Mouse (Mus musculus) embryonic facial prominence, embryonic 10.5 days (tissue): Measurements from ENCODE around the gene Srd5a3. TPM values are rescaled to one million over a fixed set of nuclear protein-coding genes. Genes with fewer than 3 reads are reported as not detected.
A peak's percentile ranks its signal among the peaks of the same experiment; 100 is the strongest.

ENCODE experiments used
- DNase-seq: peaks from one replicate; pipeline ENCODE4 v3.0.0-alpha.2; 2017; ENCODE audit warnings: low spot score
- H3K27ac ChIP-seq: fragments of 300-500 bp; sonication (generic); replicated peaks from 2 replicates; pipeline ENCODE4 v1.5.1; 2016; ENCODE audit warnings: mild to moderate bottlenecking
- H3K27me3 ChIP-seq: fragments of 300-500 bp; sonication (generic); replicated peaks from 2 replicates; pipeline ENCODE4 v1.6.1; 2016; ENCODE audit warnings: low read depth, mild to moderate bottlenecking; ENCODE audit not compliant: poor library complexity, severe bottlenecking
- H3K36me3 ChIP-seq: fragments of 300-500 bp; sonication (generic); replicated peaks from 2 replicates; pipeline ENCODE4 v1.6.1; 2016; ENCODE audit warnings: mild to moderate bottlenecking, moderate library complexity
- H3K4me1 ChIP-seq: fragments of 300-500 bp; sonication (generic); 2 replicates; pipeline ENCODE4 v1.6.1; 2016
- H3K4me3 ChIP-seq: fragments of 300-500 bp; sonication (generic); 2 replicates; pipeline ENCODE4 v1.5.1; 2016; ENCODE audit warnings: mild to moderate bottlenecking, moderate library complexity
- H3K9me3 ChIP-seq: fragments of 300-500 bp; sonication (generic); 2 replicates; pipeline ENCODE4 v1.6.1; 2016; ENCODE audit warnings: mild to moderate bottlenecking
- WGBS: fragments of 180-500 bp; shearing (Covaris S2); methylation state at CpG from one replicate; pipeline ENCODE4 v1.1.7; 2016; 5-methylcytosine and 5-hydroxymethylcytosine counted together
- polyA plus RNA-seq: library from polyadenylated mRNA; unstranded; fragments of >200 nt; fragmentation: Nextera tagmentation; extraction: Ambion mirVana; gene quantifications from 2 replicates; pipeline ENCODE4 v1.2.1, GENCODE M21; 2016

Srd5a3 gene
- polyA plus RNA-seq, 1 experiment from 2014 or later = 26.2 TPM

- DNase-seq = no peak
- 90% methylated on average over 6 of the region's 6 CpGs for WGBS
- H3K4me3 ChIP-seq = no peak overlapping the region
- H3K36me3 ChIP-seq = peaks cover 14% of the 10 kb centered on the region
- H3K27ac ChIP-seq = no peak overlapping the region
- H3K4me1 ChIP-seq = peaks cover 16% of the 10 kb centered on the region
- H3K27me3 ChIP-seq = no peaks in the 10 kb centered on the region
- no peaks in the 10 kb centered on the region for H3K9me3 ChIP-seq
These were observed 19.5 kb downstream of the Srd5a3 start for GRCm38 (mm10) chr5:76159555-76159954.

- Histone ChIP-seq H3K9me3 (no peaks in the 10 kb centered on the region), H3K27ac (no peak overlapping the region), H3K27me3 (no peaks in the 10 kb centered on the region), H3K4me1 (peaks cover 19% of the 10 kb centered on the region), H3K36me3 (peaks cover 10% of the 10 kb centered on the region), H3K4me3 (no peak overlapping the region)
- WGBS = 61% methylated on average over 3 of the region's 3 CpGs
- no peak for DNase-seq
These were observed 20.0 kb downstream of the Srd5a3 start for GRCm38 (mm10) chr5:76160086-76160485.

GRCm38 (mm10) chr5:76161491-76161890 is 21.4 kb downstream of the Srd5a3 start:
- Histone ChIP-seq H3K27ac (no peak overlapping the region), H3K27me3 (no peaks in the 10 kb centered on the region)

GRCm38 (mm10) chr5:76162926-76163325 is 22.9 kb downstream of the Srd5a3 start:
- Histone ChIP-seq H3K36me3 (no peaks in the 10 kb centered on the region), H3K27me3 (no peaks in the 10 kb centered on the region), H3K4me1 (peaks cover 23% of the 10 kb centered on the region), H3K27ac (0 out of 2 replicates have a peak overlapping the region, but pooled peaks have one; percentile 11), H3K4me3 (no peak overlapping the region), H3K9me3 (no peaks in the 10 kb centered on the region)
- DNase-seq = no peak
- WGBS = 79% methylated on average over 5 of the region's 5 CpGs

More at GRCm38 (mm10) chr5:76161491-76161890, 21.4 kb downstream of the Srd5a3 start:
- peaks cover under 1% of the 10 kb centered on the region; the same call in 1 of the 2 replicates for H3K36me3 ChIP-seq
- no peaks in the 10 kb centered on the region for H3K9me3 ChIP-seq
- WGBS = 91% methylated on average over 6 of the region's 6 CpGs
- no peak overlapping the region for H3K4me3 ChIP-seq
- no peak for DNase-seq
- H3K4me1 ChIP-seq = peaks cover 23% of the 10 kb centered on the region

GRCm38 (mm10) chr5:76163828-76164390 is 23.8 kb downstream of the Srd5a3 start:
- DNase-seq = peak; percentile 37
- Histone ChIP-seq H3K27ac (no peak overlapping the region; the same call in 1 of the 2 replicates), H3K36me3 (no peaks in the 10 kb centered on the region), H3K9me3 (no peaks in the 10 kb centered on the region), H3K27me3 (no peaks in the 10 kb centered on the region), H3K4me1 (peaks cover 23% of the 10 kb centered on the region), H3K4me3 (no peak overlapping the region)
- 28% methylated on average over 4 of the region's 4 CpGs for WGBS

GRCm38 (mm10) chr5:76164827-76165226 is 24.8 kb downstream of the Srd5a3 start:
- H3K4me3 ChIP-seq = no peak overlapping the region
- 51% methylated on average over 7 of the region's 7 CpGs for WGBS
- no peak for DNase-seq
- H3K4me1 ChIP-seq = peaks cover 23% of the 10 kb centered on the region
- H3K36me3 ChIP-seq = no peaks in the 10 kb centered on the region
- no peak overlapping the region for H3K27ac ChIP-seq
- no peaks in the 10 kb centered on the region for H3K27me3 ChIP-seq
- no peaks in the 10 kb centered on the region for H3K9me3 ChIP-seq

GRCm38 (mm10) chr5:76170522-76170921 is 30.5 kb downstream of the Srd5a3 start:
- Histone ChIP-seq H3K4me1 (peaks cover under 1% of the 10 kb centered on the region; the same call in 1 of the 2 replicates), H3K27ac (no peak overlapping the region), H3K4me3 (no peak overlapping the region), H3K9me3 (no peaks in the 10 kb centered on the region), H3K27me3 (no peaks in the 10 kb centered on the region), H3K36me3 (no peaks in the 10 kb centered on the region)
- DNase-seq = no peak
- 78% methylated on average over 4 of the region's 4 CpGs for WGBS

GRCm38 (mm10) chr5:76171039-76171438 is 31.0 kb downstream of the Srd5a3 start:
- H3K27me3 ChIP-seq = no peaks in the 10 kb centered on the region
- H3K4me1 ChIP-seq = peaks cover under 1% of the 10 kb centered on the region
- no peak overlapping the region for H3K4me3 ChIP-seq
- H3K27ac ChIP-seq = no peak overlapping the region
- no peaks in the 10 kb centered on the region for H3K9me3 ChIP-seq
- DNase-seq = no peak
- no peaks in the 10 kb centered on the region for H3K36me3 ChIP-seq

GRCm38 (mm10) chr5:76175051-76175450 is 35.0 kb downstream of the Srd5a3 start:
- DNase-seq = no peak
- H3K4me3 ChIP-seq = no peak overlapping the region
- H3K27ac ChIP-seq = no peak overlapping the region
- H3K9me3 ChIP-seq = no peaks in the 10 kb centered on the region
- WGBS = 89% methylated on average over 4 of the region's 4 CpGs
- no peaks in the 10 kb centered on the region for H3K27me3 ChIP-seq
- peaks cover 12% of the 10 kb centered on the region for H3K4me1 ChIP-seq
- no peaks in the 10 kb centered on the region for H3K36me3 ChIP-seq

GRCm38 (mm10) chr5:76176411-76176810 is 36.3 kb downstream of the Srd5a3 start:
- DNase-seq = peak; percentile 33
- Histone ChIP-seq H3K4me1 (peaks cover 12% of the 10 kb centered on the region), H3K36me3 (no peaks in the 10 kb centered on the region), H3K27me3 (no peaks in the 10 kb centered on the region), H3K4me3 (no peak overlapping the region), H3K27ac (peak overlapping the region; percentile 70), H3K9me3 (no peaks in the 10 kb centered on the region)
- 39% methylated on average over 3 of the region's 3 CpGs for WGBS

- Histone ChIP-seq H3K27ac (peak overlapping the region; percentile 70), H3K4me3 (no peak overlapping the region), H3K4me1 (peaks cover 12% of the 10 kb centered on the region), H3K36me3 (no peaks in the 10 kb centered on the region), H3K9me3 (no peaks in the 10 kb centered on the region), H3K27me3 (no peaks in the 10 kb centered on the region)
- WGBS = 77% methylated on average over 11 of the region's 11 CpGs
- no peak for DNase-seq
These were observed 36.8 kb downstream of the Srd5a3 start for GRCm38 (mm10) chr5:76176841-76177240.

- peaks cover 17% of the 10 kb centered on the region for H3K4me1 ChIP-seq
- no peak overlapping the region for H3K4me3 ChIP-seq
- DNase-seq = no peak
- WGBS = 88% methylated on average over 7 of the region's 7 CpGs
- no peaks in the 10 kb centered on the region for H3K36me3 ChIP-seq
- H3K27ac ChIP-seq = no peak overlapping the region
- no peaks in the 10 kb centered on the region for H3K9me3 ChIP-seq
- peaks cover 5% of the 10 kb centered on the region; the same call in 1 of the 2 replicates for H3K27me3 ChIP-seq
These were observed 37.6 kb downstream of the Srd5a3 start for GRCm38 (mm10) chr5:76177664-76178063.

GRCm38 (mm10) chr5:76179171-76179570 is 39.1 kb downstream of the Srd5a3 start:
- no peaks in the 10 kb centered on the region for H3K36me3 ChIP-seq
- peaks cover 26% of the 10 kb centered on the region for H3K4me1 ChIP-seq
- no peak overlapping the region for H3K27ac ChIP-seq
- WGBS = 95% methylated on average over 5 of the region's 5 CpGs
- peaks cover 8% of the 10 kb centered on the region; the same call in 1 of the 2 replicates for H3K27me3 ChIP-seq
- DNase-seq = no peak
- H3K9me3 ChIP-seq = no peaks in the 10 kb centered on the region
- H3K4me3 ChIP-seq = no peak overlapping the region
